Mouse (Mus musculus) MEL-GATA-1-ER (cell line): ENCODE data around the gene Strip2.
A peak's percentile ranks its signal among the peaks of the same experiment; 100 is the strongest.

Source experiments
- DNase-seq: peaks from one replicate; pipeline ENCODE4 v3.0.0-alpha.2; 2012; ENCODE audit warnings: low read depth; ENCODE audit errors: extremely low read depth

The Strip2 gene

GRCm38 (mm10) chr6:29925594-29926219, 8.9 kb downstream of the Strip2 start:
- DNase-seq: no peak

GRCm38 (mm10) chr6:29930087-29930486, 13.3 kb downstream of the Strip2 start:
- DNase-seq: no peak

- DNase-seq: no peak
These were observed 13.9 kb downstream of the Strip2 start for GRCm38 (mm10) chr6:29930665-29931064.

- DNase-seq: no peak
These were observed 14.4 kb downstream of the Strip2 start for GRCm38 (mm10) chr6:29931181-29931580.

GRCm38 (mm10) chr6:29935741-29936140, 18.9 kb downstream of the Strip2 start:
- DNase-seq: no peak

GRCm38 (mm10) chr6:29940428-29940827, 23.6 kb downstream of the Strip2 start:
- no peak for DNase-seq

- DNase-seq: no peak
These were observed 24.2 kb downstream of the Strip2 start for GRCm38 (mm10) chr6:29941036-29941435.

- DNase-seq: no peak
These were observed 27.7 kb downstream of the Strip2 start for GRCm38 (mm10) chr6:29944465-29944864.

GRCm38 (mm10) chr6:29946568-29946967, 29.8 kb downstream of the Strip2 start:
- no peak for DNase-seq

GRCm38 (mm10) chr6:29947823-29948222, 31.0 kb downstream of the Strip2 start:
- no peak for DNase-seq

GRCm38 (mm10) chr6:29956749-29957148, 39.9 kb downstream of the Strip2 start:
- DNase-seq: no peak

- no peak for DNase-seq
These were observed 41.9 kb downstream of the Strip2 start for GRCm38 (mm10) chr6:29958669-29959068.

- no peak for DNase-seq
These were observed 44.3 kb downstream of the Strip2 start for GRCm38 (mm10) chr6:29961081-29961480.

- peak; percentile 62 for DNase-seq
These were observed 51.1 kb downstream of the Strip2 start for GRCm38 (mm10) chr6:29967917-29968316.

- DNase-seq: no peak
These were observed 56.5 kb downstream of the Strip2 start for GRCm38 (mm10) chr6:29973341-29973740.

GRCm38 (mm10) chr6:29974836-29975235, 58.0 kb downstream of the Strip2 start:
- DNase-seq: no peak

- no peak for DNase-seq
These were observed 63.6 kb downstream of the Strip2 start for GRCm38 (mm10) chr6:29980461-29980860.

GRCm38 (mm10) chr6:29981797-29982196, 65.0 kb downstream of the Strip2 start:
- DNase-seq: no peak

- DNase-seq: peak; percentile 91
These were observed 68.3 kb downstream of the Strip2 start for GRCm38 (mm10) chr6:29985058-29985498.

GRCm38 (mm10) chr6:29985504-29985903, 68.7 kb downstream of the Strip2 start:
- DNase-seq: no peak

GRCm38 (mm10) chr6:29985986-29986385, 69.2 kb downstream of the Strip2 start:
- no peak for DNase-seq

- DNase-seq: peak; percentile 28
These were observed 70.4 kb downstream of the Strip2 start for GRCm38 (mm10) chr6:29987246-29987645.

GRCm38 (mm10) chr6:29998140-29998539, 81.3 kb downstream of the Strip2 start:
- DNase-seq: no peak

- DNase-seq: no peak
These were observed 82.0 kb downstream of the Strip2 start for GRCm38 (mm10) chr6:29998771-29999170.
